Mouse (Mus musculus): Measurements from ENCODE around the gene Loxl3. TPM values are rescaled to one million over a fixed set of nuclear protein-coding genes. Genes with fewer than 3 reads are reported as not detected.
A peak's percentile ranks its signal among the peaks of the same experiment; 100 is the strongest.

Gene Loxl3
- total and polyA plus RNA-seq, 2 experiments from 2014 or later: 4.7 to 7.3 TPM

DNA sequence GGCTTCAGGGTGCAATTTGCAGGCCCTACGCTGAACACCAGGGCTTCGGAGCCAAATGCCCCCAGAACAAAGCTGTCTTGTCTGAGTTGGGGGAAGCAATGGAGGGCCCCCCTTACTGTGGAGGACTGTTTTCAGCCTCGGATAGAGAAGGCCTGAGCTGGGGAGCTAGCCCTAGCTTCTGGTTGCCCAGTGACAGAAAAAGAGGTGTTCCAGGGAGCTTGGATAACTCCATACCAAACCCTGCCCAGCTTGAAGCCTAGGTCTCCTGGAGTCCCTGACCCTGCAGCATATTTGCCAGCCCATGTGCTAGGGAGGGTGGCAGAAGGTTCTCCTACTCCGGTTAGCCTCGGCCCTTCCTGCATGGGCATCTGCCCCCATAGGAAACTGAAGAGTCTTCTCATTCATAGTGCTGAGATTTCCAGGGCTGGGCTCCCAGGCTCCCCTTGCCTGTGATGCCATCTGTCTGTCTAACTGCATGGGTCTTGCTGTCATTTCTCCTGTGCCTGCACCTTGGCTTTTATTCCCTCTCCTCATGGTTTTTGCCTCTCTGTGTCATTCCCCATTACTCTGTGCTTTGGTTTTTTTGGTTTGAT, 586 bp downstream of the Loxl3 start:
- no peaks in the 10 kb centered on the region for H3K9me3 ChIP-seq (ENCODE audit: low read length)
- ATAC-seq (ENCODE audit: low FRiP score): no peak
- DNase-seq (ENCODE audit: low spot score): no peak
- no peak overlapping the region for H3K9ac ChIP-seq (replicated peaks; ENCODE audit: low read length, poor library complexity, severe bottlenecking)
- peak overlapping the region; percentile 59; the same call in 1 of the 2 replicates for H3K27ac ChIP-seq (ENCODE audit: low read depth, low read length)
- TF ChIP-seq CTCF (IDR thresholded peaks at IDR 0.05): no peak
- H3K36me3 ChIP-seq (ENCODE audit: insufficient read depth, low read length): no peaks in the 10 kb centered on the region
- WGBS: 29% methylated on average over 5 of the region's 5 CpGs
- H3K4me3 ChIP-seq (ENCODE audit: low read depth, low read length): peak overlapping the region; percentile 43; the same call in 1 of the 2 replicates
- H3K27me3 ChIP-seq (ENCODE audit: insufficient read depth, low read length): peaks cover 36% of the 10 kb centered on the region
- H3K4me2 ChIP-seq (ENCODE audit: low read depth, low read length, poor library complexity, severe bottlenecking): peak overlapping the region; percentile 76
- H3K4me1 ChIP-seq (ENCODE audit: insufficient read depth, low read length): peaks cover 11% of the 10 kb centered on the region; the same call in 1 of the 2 replicates

DNA sequence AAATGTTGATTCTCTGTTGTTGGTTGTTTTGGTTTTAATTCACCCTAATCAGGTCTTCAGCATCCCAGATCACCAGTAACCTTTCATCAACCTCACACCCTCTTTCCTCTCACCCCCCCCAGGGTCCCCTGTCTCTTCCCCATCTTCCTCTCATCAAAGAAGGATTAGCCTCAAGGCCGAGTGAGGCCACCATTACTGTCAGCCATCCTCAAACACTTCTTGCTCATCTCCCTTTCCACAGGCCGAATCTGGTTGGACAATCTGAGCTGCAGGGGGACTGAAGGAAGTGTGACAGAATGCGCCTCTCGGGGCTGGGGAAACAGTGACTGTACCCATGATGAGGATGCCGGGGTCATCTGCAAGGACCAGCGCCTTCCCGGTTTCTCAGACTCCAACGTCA, 3.2 kb downstream of the Loxl3 start:
- Histone ChIP-seq H3K9me3 (ENCODE audit: low read length) (no peaks in the 10 kb centered on the region), H3K27ac (ENCODE audit: low read depth, low read length) (no peak overlapping the region), H3K27me3 (ENCODE audit: insufficient read depth, low read length) (peaks cover 22% of the 10 kb centered on the region), H3K4me2 (ENCODE audit: low read depth, low read length, poor library complexity, severe bottlenecking) (no peak overlapping the region), H3K4me1 (ENCODE audit: insufficient read depth, low read length) (peaks cover 11% of the 10 kb centered on the region; the same call in 1 of the 2 replicates), H3K36me3 (ENCODE audit: insufficient read depth, low read length) (no peaks in the 10 kb centered on the region), H3K9ac (replicated peaks; ENCODE audit: low read length, poor library complexity, severe bottlenecking) (no peak overlapping the region), H3K4me3 (ENCODE audit: low read depth, low read length) (no peak overlapping the region)
- no peak for TF ChIP-seq CTCF (IDR thresholded peaks at IDR 0.05)
- WGBS: 84% methylated on average over 8 of the region's 8 CpGs
- DNase-seq (ENCODE audit: low spot score): no peak
- no peak for ATAC-seq (ENCODE audit: low FRiP score)

DNA sequence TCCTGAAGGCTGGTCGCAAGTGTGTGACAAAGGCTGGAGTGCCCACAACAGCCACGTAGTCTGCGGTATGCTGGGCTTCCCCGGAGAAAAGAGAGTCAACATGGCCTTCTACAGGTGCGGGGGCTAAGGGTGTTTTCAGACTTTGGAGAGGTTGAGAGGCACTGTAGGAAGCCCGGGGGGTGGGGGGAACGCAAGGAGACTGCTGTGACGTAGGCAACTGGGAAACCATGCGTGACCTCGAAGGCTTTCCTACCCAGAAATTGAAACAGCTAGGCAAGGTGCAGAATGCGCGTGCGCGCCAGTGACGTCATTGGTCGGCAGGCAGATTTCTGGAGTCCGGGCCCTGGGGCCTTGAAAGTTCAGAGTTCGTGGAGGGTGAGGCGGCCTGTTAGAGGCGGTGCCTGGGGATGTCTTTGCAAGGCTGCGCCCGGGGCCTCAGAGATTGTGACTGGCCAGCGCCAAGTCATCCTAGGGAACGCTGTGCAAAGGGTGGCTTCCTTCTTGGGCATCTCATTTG, 4.6 kb downstream of the Loxl3 start:
- Histone ChIP-seq H3K4me1 (ENCODE audit: insufficient read depth, low read length) (peaks cover 5% of the 10 kb centered on the region; the same call in 1 of the 2 replicates), H3K9ac (replicated peaks; ENCODE audit: low read length, poor library complexity, severe bottlenecking) (no peak overlapping the region), H3K9me3 (ENCODE audit: low read length) (no peaks in the 10 kb centered on the region), H3K4me2 (ENCODE audit: low read depth, low read length, poor library complexity, severe bottlenecking) (peak overlapping the region; percentile 54), H3K36me3 (ENCODE audit: insufficient read depth, low read length) (no peaks in the 10 kb centered on the region), H3K4me3 (ENCODE audit: low read depth, low read length) (peak overlapping the region; percentile 23; the same call in 1 of the 2 replicates), H3K27ac (ENCODE audit: low read depth, low read length) (no peak overlapping the region), H3K27me3 (ENCODE audit: insufficient read depth, low read length) (peaks cover 11% of the 10 kb centered on the region)
- 9% methylated on average over 24 of the region's 24 CpGs for WGBS
- peak; percentile 60 for ATAC-seq (ENCODE audit: low FRiP score)
- peak; percentile 77 for DNase-seq (ENCODE audit: low spot score)
- no peak for TF ChIP-seq CTCF (IDR thresholded peaks at IDR 0.05)

DNA sequence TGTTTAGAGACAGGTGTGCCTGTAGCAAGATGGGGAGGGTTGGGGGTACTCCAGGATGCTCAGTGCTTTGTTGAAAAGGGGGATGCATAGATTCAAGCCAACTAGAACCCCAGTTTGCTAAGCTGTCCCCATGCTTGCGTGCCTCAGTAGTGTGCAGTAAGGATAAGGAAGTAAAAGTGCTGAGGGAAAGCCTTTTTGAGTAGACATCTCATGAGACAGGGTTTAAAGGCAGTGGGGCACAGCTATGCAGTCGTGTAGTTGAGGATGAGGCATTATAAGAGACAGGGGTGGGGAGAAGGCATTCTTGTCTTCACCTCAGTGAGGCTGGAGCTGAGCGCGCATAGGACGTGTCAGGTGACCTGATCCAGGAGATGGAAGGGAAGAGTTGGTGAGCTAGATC, 6.6 kb downstream of the Loxl3 start:
- H3K36me3 ChIP-seq (ENCODE audit: insufficient read depth, low read length): no peaks in the 10 kb centered on the region
- no peak overlapping the region for H3K4me2 ChIP-seq (ENCODE audit: low read depth, low read length, poor library complexity, severe bottlenecking)
- no peak overlapping the region for H3K4me3 ChIP-seq (ENCODE audit: low read depth, low read length)
- H3K4me1 ChIP-seq (ENCODE audit: insufficient read depth, low read length): 0 out of 2 replicates have a peak, but pooled peaks cover 5% of the 10 kb centered on the region
- no peaks in the 10 kb centered on the region for H3K27me3 ChIP-seq (ENCODE audit: insufficient read depth, low read length)
- WGBS: 77% methylated on average over 5 of the region's 5 CpGs
- no peak overlapping the region for H3K9ac ChIP-seq (replicated peaks; ENCODE audit: low read length, poor library complexity, severe bottlenecking)
- DNase-seq (ENCODE audit: low spot score): no peak
- H3K9me3 ChIP-seq (ENCODE audit: low read length): no peaks in the 10 kb centered on the region
- TF ChIP-seq CTCF (IDR thresholded peaks at IDR 0.05): no peak
- ATAC-seq (ENCODE audit: low FRiP score): no peak
- no peak overlapping the region for H3K27ac ChIP-seq (ENCODE audit: low read depth, low read length)

DNA sequence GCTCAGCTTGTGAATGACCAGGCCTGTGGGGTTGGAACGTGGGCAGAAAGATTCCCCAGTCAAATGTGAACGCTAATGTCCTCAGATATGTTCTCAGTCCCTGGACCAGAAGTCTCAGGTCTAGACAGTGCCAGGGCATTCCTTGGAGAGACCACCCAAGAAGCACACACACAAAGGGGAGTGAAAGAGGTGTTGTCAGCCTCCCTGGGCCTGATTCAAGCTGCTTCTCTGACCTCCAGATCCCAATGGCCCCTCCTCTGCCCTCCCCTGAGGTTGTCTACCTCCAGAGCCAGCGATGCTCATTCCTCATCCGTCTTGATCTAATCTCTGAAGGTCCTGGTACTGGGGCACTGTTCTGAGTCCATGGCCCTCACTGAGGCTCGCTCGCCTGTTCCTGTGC, 9.6 kb downstream of the Loxl3 start:
- H3K27me3 ChIP-seq (ENCODE audit: insufficient read depth, low read length): no peaks in the 10 kb centered on the region
- DNase-seq (ENCODE audit: low spot score) (no peak), ATAC-seq (ENCODE audit: low FRiP score) (no peak)
- no peak overlapping the region for H3K9ac ChIP-seq (replicated peaks; ENCODE audit: low read length, poor library complexity, severe bottlenecking)
- H3K36me3 ChIP-seq (ENCODE audit: insufficient read depth, low read length): no peaks in the 10 kb centered on the region
- H3K4me3 ChIP-seq (ENCODE audit: low read depth, low read length): no peak overlapping the region
- 65% methylated on average over 6 of the region's 6 CpGs for WGBS
- no peak overlapping the region for H3K27ac ChIP-seq (ENCODE audit: low read depth, low read length)
- TF ChIP-seq CTCF (IDR thresholded peaks at IDR 0.05): no peak
- no peaks in the 10 kb centered on the region for H3K9me3 ChIP-seq (ENCODE audit: low read length)
- H3K4me2 ChIP-seq (ENCODE audit: low read depth, low read length, poor library complexity, severe bottlenecking): no peak overlapping the region
- 0 out of 2 replicates have a peak, but pooled peaks cover 3% of the 10 kb centered on the region for H3K4me1 ChIP-seq (ENCODE audit: insufficient read depth, low read length)

DNA sequence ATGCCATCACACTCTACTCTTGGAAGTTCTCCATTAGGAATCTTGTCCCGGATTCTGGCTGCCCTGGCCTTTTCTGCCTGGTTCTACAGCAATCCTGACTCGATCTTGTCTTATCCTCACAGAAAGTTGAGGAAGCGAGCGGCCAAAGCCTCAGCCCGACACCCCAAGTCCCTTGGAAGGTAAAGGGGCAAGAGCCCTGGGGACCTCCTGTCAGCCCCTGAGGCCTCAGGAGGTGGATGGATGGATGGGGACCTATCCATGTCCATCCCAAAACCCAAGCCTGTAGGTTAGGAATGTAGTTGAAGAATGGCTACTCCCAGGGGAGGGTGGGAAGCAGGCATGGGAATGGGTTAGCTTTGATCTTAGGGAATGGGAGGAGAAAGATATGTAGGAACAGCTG, 10.0 kb downstream of the Loxl3 start:
- Histone ChIP-seq H3K9ac (replicated peaks; ENCODE audit: low read length, poor library complexity, severe bottlenecking) (no peak overlapping the region), H3K27ac (ENCODE audit: low read depth, low read length) (no peak overlapping the region), H3K27me3 (ENCODE audit: insufficient read depth, low read length) (no peaks in the 10 kb centered on the region), H3K36me3 (ENCODE audit: insufficient read depth, low read length) (no peaks in the 10 kb centered on the region), H3K4me2 (ENCODE audit: low read depth, low read length, poor library complexity, severe bottlenecking) (no peak overlapping the region), H3K4me1 (ENCODE audit: insufficient read depth, low read length) (no peaks in the 10 kb centered on the region), H3K9me3 (ENCODE audit: low read length) (no peaks in the 10 kb centered on the region), H3K4me3 (ENCODE audit: low read depth, low read length) (no peak overlapping the region)
- DNase-seq (ENCODE audit: low spot score) (no peak), ATAC-seq (ENCODE audit: low FRiP score) (no peak)
- no peak for TF ChIP-seq CTCF (IDR thresholded peaks at IDR 0.05)
- 87% methylated on average over 5 of the region's 5 CpGs for WGBS

Data from midbrain, postnatal 0 days (tissue).